Mouse (Mus musculus): ENCODE data around the gene Map3k5. TPM values are rescaled to one million over a fixed set of nuclear protein-coding genes. Genes with fewer than 3 reads are reported as not detected.
A peak's percentile ranks its signal among the peaks of the same experiment; 100 is the strongest.

Gene Map3k5
- polyA plus RNA-seq, 1 experiment from 2014 or later: 3.1 TPM

DNA sequence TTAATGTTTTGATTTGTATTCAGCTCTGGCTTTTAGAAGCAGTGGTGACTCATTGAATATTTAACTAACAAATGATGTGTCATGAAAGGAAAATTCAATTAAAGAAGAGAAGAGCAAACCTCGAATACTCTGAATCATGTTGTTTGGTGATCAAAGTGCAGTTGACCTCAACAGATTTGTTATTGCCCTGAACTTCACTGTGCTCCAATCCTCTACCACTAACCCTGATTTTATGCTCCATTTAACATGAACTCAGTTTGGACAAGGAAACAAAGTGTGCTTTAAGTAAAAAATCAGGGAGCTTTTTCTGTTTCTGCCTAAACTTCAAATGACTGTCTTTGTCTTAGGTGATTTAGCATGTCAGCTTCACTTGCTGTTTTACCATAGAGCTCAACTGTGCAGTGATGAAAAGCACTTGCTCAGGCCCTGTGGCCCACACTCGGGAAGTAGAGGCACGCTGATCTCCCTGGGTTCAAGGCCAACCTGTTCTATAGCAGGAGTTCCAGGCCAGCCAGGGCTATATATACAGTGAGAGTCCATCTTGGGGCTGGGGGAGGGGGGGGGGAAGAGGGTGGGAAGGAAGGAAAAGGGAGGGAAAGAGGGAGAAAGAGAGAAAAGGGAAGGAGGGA is 57.1 kb downstream of the Map3k5 start:
- TF ChIP-seq CTCF (IDR thresholded peaks at IDR 0.05) (no peak), EP300 (IDR thresholded peaks at IDR 0.05) (no peak)
- WGBS: 55% methylated on average over 3 of the region's 3 CpGs
- no peak overlapping the region for H3K27ac ChIP-seq (ENCODE audit: low read length)

GRCm38 (mm10) chr10:19991866-19992252 is 57.6 kb downstream of the Map3k5 start:
- Histone ChIP-seq H3K27ac (ENCODE audit: low read length) (no peak overlapping the region), H3K36me3 (ENCODE audit: insufficient read depth, low read length) (no peaks in the 10 kb centered on the region), H3K4me3 (ENCODE audit: low read depth, low read length) (no peak overlapping the region), H3K4me2 (replicated peaks; ENCODE audit: low read depth, low read length) (no peak overlapping the region), H3K9ac (replicated peaks; ENCODE audit: low read depth) (no peak overlapping the region), H3K9me3 (ENCODE audit: low read length) (no peaks in the 10 kb centered on the region), H3K27me3 (replicated peaks; ENCODE audit: insufficient read depth, low read length) (no peaks in the 10 kb centered on the region), H3K4me1 (ENCODE audit: insufficient read depth, low read depth, low read length) (no peaks in the 10 kb centered on the region)
- ATAC-seq: peak; percentile 72
- no peak for TF ChIP-seq CTCF (IDR thresholded peaks at IDR 0.05)
- no peak for TF ChIP-seq EP300 (IDR thresholded peaks at IDR 0.05)
- DNase-seq (ENCODE audit: low spot score): peak; percentile 77
- 21% methylated on average over 3 of the region's 3 CpGs for WGBS

More for the DNA sequence above, 57.1 kb downstream of the Map3k5 start:
- no peak overlapping the region for H3K4me3 ChIP-seq (ENCODE audit: low read depth, low read length)
- no peaks in the 10 kb centered on the region for H3K27me3 ChIP-seq (replicated peaks; ENCODE audit: insufficient read depth, low read length)
- no peak overlapping the region for H3K4me2 ChIP-seq (replicated peaks; ENCODE audit: low read depth, low read length)
- no peaks in the 10 kb centered on the region for H3K36me3 ChIP-seq (ENCODE audit: insufficient read depth, low read length)
- ATAC-seq (no peak), DNase-seq (ENCODE audit: low spot score) (no peak)
- H3K9me3 ChIP-seq (ENCODE audit: low read length): no peaks in the 10 kb centered on the region
- no peaks in the 10 kb centered on the region for H3K4me1 ChIP-seq (ENCODE audit: insufficient read depth, low read depth, low read length)
- H3K9ac ChIP-seq (replicated peaks; ENCODE audit: low read depth): no peak overlapping the region

DNA sequence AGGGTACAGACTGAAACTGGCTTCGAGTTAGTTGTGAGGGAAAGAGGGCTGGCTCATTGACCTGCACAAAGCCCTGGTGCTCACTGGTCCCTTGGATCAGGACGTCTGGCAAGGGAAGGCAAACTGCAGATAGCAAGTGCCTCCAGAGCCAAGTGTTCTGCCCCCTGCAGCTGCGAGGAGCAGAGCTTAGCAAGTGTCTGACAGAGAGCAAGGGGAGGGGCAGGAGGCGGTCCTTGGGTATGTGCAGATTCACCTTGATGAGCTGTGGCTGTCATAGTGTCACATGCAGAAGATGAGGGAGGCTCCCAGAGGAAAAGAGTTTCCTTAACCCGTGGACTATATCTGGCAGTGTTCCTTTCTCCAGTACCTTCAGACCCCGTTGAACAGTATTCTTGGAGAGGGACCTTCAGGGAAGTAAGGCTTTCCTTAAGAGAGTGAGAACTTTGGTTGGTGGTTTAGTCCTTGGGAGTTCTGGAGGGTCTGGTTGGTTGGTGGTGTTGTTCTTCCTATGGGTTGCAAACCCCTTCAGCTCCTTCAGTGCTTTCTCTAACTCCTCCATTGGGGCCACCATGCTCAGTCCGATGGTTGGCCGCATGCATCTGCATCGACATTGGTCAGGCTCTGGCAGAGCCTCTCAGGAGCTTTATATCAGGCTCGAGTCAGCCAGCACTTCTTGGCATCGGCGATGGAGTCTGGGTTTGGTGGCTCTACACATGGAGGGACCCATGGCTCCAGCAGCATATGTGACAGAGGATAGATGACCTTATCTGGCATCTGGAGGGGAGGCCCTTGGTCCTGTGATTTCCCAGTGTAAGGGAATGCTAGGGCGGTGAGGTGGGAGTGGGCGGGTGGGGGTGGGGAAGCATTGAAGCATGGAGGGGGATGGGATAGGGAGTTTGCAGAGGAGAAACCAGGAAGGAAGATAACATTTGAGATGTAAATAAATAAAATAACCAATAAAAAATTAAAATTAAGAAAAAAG is 60.5 kb downstream of the Map3k5 start:
- ATAC-seq: no peak
- 61% methylated on average over 14 of the region's 14 CpGs for WGBS
- Histone ChIP-seq H3K4me1 (ENCODE audit: insufficient read depth, low read depth, low read length) (no peaks in the 10 kb centered on the region), H3K36me3 (ENCODE audit: insufficient read depth, low read length) (no peaks in the 10 kb centered on the region), H3K9me3 (ENCODE audit: low read length) (no peaks in the 10 kb centered on the region), H3K4me2 (replicated peaks; ENCODE audit: low read depth, low read length) (no peak overlapping the region), H3K9ac (replicated peaks; ENCODE audit: low read depth) (no peak overlapping the region), H3K27ac (ENCODE audit: low read length) (no peak overlapping the region), H3K4me3 (ENCODE audit: low read depth, low read length) (no peak overlapping the region), H3K27me3 (replicated peaks; ENCODE audit: insufficient read depth, low read length) (no peaks in the 10 kb centered on the region)
- no peak for DNase-seq (ENCODE audit: low spot score)
- TF ChIP-seq EP300 (IDR thresholded peaks at IDR 0.05): no peak
- no peak for TF ChIP-seq CTCF (IDR thresholded peaks at IDR 0.05)

DNA sequence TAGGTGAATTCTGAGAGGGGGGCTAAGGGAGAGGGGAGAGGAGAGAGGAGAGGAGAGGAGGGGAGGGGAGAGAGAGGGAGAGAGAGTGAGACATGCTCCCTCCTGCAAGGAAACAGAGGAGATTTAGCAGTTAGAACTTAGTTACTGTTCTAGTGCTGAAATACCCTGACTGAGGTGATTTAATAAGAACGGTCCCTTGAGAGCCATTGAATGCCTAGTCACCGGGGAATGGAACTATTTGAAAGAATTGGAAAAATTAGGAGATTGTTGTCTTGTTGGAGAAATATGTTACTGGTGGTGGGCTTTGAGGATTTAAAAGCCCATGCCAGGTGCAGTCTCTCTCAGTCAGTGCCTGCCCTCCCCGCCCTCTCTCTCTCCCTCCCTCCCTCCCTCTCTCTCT is 61.9 kb downstream of the Map3k5 start:
- Histone ChIP-seq H3K36me3 (ENCODE audit: insufficient read depth, low read length) (no peaks in the 10 kb centered on the region), H3K27ac (ENCODE audit: low read length) (no peak overlapping the region), H3K9ac (replicated peaks; ENCODE audit: low read depth) (no peak overlapping the region), H3K4me1 (ENCODE audit: insufficient read depth, low read depth, low read length) (no peaks in the 10 kb centered on the region), H3K9me3 (ENCODE audit: low read length) (no peaks in the 10 kb centered on the region), H3K4me2 (replicated peaks; ENCODE audit: low read depth, low read length) (no peak overlapping the region), H3K4me3 (ENCODE audit: low read depth, low read length) (no peak overlapping the region), H3K27me3 (replicated peaks; ENCODE audit: insufficient read depth, low read length) (no peaks in the 10 kb centered on the region)
- DNase-seq (ENCODE audit: low spot score) (no peak), ATAC-seq (peak; percentile 16; the same call in 1 of the 2 replicates)
- TF ChIP-seq CTCF (IDR thresholded peaks at IDR 0.05) (no peak), EP300 (IDR thresholded peaks at IDR 0.05) (no peak)
- 52% methylated on average over 3 of the region's 3 CpGs for WGBS

DNA sequence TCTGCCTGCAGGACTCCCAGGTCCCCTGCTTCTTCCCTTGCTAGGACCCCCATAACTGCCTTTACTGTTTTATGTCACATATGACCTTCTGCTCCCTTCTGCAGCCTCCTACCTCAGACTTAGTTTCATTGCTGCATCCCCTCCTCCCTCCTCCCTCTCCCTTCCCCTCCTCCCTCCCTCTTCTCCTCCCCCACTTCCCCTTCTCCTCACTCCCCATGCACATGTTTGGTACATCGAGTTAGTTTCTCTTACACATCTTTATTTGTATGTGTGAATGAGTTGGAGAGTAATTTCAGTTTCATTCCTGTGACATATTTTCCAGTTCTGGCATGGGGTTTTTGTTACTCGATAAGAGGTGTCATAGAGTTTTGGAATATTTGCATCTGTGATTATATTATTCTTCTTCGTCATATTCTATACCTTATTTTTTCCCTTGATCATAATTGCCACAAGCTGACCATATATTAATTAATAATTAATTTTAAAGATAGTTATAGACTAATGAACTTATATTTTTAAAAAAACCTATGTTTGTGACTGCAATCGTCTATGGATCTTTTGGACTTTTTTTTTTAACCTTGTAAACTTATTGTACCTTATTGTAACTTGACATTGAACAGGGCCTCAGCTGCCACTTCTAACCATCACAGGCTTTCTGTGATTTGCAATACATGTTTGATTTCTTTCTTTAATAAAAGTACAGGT is 65.6 kb downstream of the Map3k5 start:
- WGBS: 73% methylated on average over 4 of the region's 4 CpGs
- H3K27me3 ChIP-seq (replicated peaks; ENCODE audit: insufficient read depth, low read length): no peaks in the 10 kb centered on the region

GRCm38 (mm10) chr10:20000408-20000770 is 66.1 kb downstream of the Map3k5 start:
- TF ChIP-seq CTCF (IDR thresholded peaks at IDR 0.05) (no peak), EP300 (IDR thresholded peaks at IDR 0.05) (no peak)

More for the DNA sequence above, 65.6 kb downstream of the Map3k5 start:
- ATAC-seq: no peak
- Histone ChIP-seq H3K4me3 (ENCODE audit: low read depth, low read length) (no peak overlapping the region), H3K27ac (ENCODE audit: low read length) (no peak overlapping the region), H3K4me2 (replicated peaks; ENCODE audit: low read depth, low read length) (no peak overlapping the region), H3K9ac (replicated peaks; ENCODE audit: low read depth) (no peak overlapping the region), H3K36me3 (ENCODE audit: insufficient read depth, low read length) (no peaks in the 10 kb centered on the region), H3K4me1 (ENCODE audit: insufficient read depth, low read depth, low read length) (no peaks in the 10 kb centered on the region), H3K9me3 (ENCODE audit: low read length) (no peaks in the 10 kb centered on the region)
- DNase-seq (ENCODE audit: low spot score): no peak
- TF ChIP-seq EP300 (IDR thresholded peaks at IDR 0.05) (no peak), CTCF (IDR thresholded peaks at IDR 0.05) (no peak)

More at GRCm38 (mm10) chr10:20000408-20000770, 66.1 kb downstream of the Map3k5 start:
- H3K4me2 ChIP-seq (replicated peaks; ENCODE audit: low read depth, low read length): no peak overlapping the region
- DNase-seq (ENCODE audit: low spot score): no peak
- H3K4me1 ChIP-seq (ENCODE audit: insufficient read depth, low read depth, low read length): no peaks in the 10 kb centered on the region
- H3K9me3 ChIP-seq (ENCODE audit: low read length): no peaks in the 10 kb centered on the region
- no peak overlapping the region for H3K4me3 ChIP-seq (ENCODE audit: low read depth, low read length)
- H3K9ac ChIP-seq (replicated peaks; ENCODE audit: low read depth): no peak overlapping the region
- no peak for ATAC-seq
- no peaks in the 10 kb centered on the region for H3K27me3 ChIP-seq (replicated peaks; ENCODE audit: insufficient read depth, low read length)
- H3K36me3 ChIP-seq (ENCODE audit: insufficient read depth, low read length): no peaks in the 10 kb centered on the region
- no peak overlapping the region for H3K27ac ChIP-seq (ENCODE audit: low read length)
- 83% methylated on average over 8 of the region's 8 CpGs for WGBS
